Comparison of ENCODE assay signal across 17 mouse cellular contexts in the genomic region with DNA sequence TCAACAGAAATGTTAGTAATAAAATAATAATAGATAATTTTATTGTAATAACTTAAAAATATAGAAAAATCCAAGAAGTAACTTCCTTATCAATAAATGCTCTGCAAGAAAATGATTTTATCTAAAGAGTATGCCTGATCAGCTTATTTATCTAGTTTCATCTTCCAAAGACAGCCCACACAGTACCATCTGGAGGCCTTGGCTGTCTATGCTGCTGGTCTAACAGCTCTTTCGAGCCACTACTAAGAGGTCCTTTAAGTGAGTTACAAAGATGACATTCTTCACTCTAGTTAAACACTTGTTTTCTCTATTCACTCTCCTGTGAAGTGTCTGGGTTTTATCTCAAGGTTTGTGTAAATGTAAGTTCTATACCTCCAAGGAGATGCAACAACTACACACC.
DNase-seq lines count a peak whose midpoint lies in the region; ATAC-seq lines count a peak whose summit lies in the region.
"Had no signal": no experiment of that assay in that cellular context is flagged by ENCODE, and none has a peak within 500 bp of the region (broad histone marks: within the 10 kb centered on the region; RNA-seq: fewer than 3 reads in every experiment).

No protein-coding gene starts in this region.

- ATAC-seq in cerebellum, adult (ENCODE audit: insufficient number of reproducible peaks, low FRiP score, low TSS enrichment): peak; percentile 68; the same call in 1 of the 2 replicates
- ATAC-seq: CD4-positive, CD25-positive, alpha-beta regulatory T cell, adult 4 months; forebrain, embryonic 13.5 days; forebrain, embryonic 15.5 days; forebrain, postnatal 0 days had no signal

- DNase-seq in cerebellum, adult 11-12 months: no peak
- peak; percentile 12 for DNase-seq in layer of hippocampus, adult 9-10 months (ENCODE audit: low spot score)
- no peak for DNase-seq in layer of hippocampus, postnatal 36 days
- peak; percentile 7 for DNase-seq in right cerebral cortex, adult 18-20 months
- no peak for DNase-seq in right cerebral cortex, adult 2 months (ENCODE audit: low spot score in 2 of 2)
- DNase-seq in MN1 (ENCODE audit: low spot score): no peak
- DNase-seq: adrenal gland, adult 2 months; adrenal gland, postnatal 10 days; adrenal gland, postnatal 25 days; B cell, adult 2 months; cerebellum, adult 11 months; cerebellum, adult 9-11 months; forebrain, postnatal 0 days had no signal

Comparison
In these comparisons a context has a peak if more than half of its experiments do, and no peak if none do; other contexts are left out.
1. DNase-seq: peak in layer of hippocampus, adult 9-10 months (single experiment) and right cerebral cortex, adult 18-20 months (single experiment); none in cerebellum, adult 11-12 months (single experiment), layer of hippocampus, postnatal 36 days (0 of 2), right cerebral cortex, adult 2 months (0 of 2) and MN1 (single experiment).